Comparison of ENCODE assay signal across 25 mouse cellular contexts in the genomic region with DNA sequence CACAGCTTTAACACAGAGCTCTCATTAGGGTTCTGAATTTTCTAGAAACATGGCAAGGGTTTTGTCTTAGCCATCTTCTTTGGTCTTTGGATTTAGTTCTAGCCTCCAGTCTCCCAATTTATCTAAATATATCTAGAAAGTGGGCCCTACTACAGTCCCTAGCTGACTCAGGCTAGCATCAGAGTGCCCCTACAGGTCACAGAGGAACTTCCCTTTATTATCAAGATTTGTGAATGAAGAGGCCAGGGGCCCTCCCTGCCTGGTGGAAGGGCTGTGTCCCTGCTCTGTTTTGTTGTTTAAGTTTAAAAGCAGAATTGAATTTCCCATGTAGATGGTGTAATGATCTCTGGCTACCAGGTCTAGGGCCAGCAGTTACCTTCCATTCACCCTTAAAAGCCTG.
DNase-seq lines count a peak whose midpoint lies in the region; ATAC-seq and TF ChIP-seq lines count a peak whose summit lies in the region.
"Had no signal": no experiment of that assay in that cellular context is flagged by ENCODE, and none has a peak within 500 bp of the region (broad histone marks: within the 10 kb centered on the region; RNA-seq: fewer than 3 reads in every experiment).

No protein-coding gene starts in this region.

- no peak overlapping the region for H3K27ac ChIP-seq in liver, postnatal 0 days (ENCODE audit: low read depth)
- H3K27ac ChIP-seq in CH12.LX (ENCODE audit: insufficient read depth, low read depth), result no peak overlapping the region
- H3K27ac ChIP-seq: embryonic facial prominence, embryonic 15.5 days; heart, embryonic 10.5 days; hindbrain, embryonic 14.5 days; layer of hippocampus, adult 2 months; left cerebral cortex, adult 2 months; liver, embryonic 12.5 days; neural tube, embryonic 12.5 days had no signal

- peaks cover 3% of the 10 kb centered on the region for H3K4me1 ChIP-seq in liver, postnatal 0 days (ENCODE audit: insufficient read depth)
- H3K4me1 ChIP-seq in CH12.LX (ENCODE audit: control insufficient read depth in 1 of 2, insufficient read depth in 2 of 2), result peaks cover 4% of the 10 kb centered on the region in 2 experiments
- H3K4me1 ChIP-seq: embryonic facial prominence, embryonic 15.5 days; liver, embryonic 12.5 days; megakaryocyte, embryonic 14.5 days; neural tube, embryonic 12.5 days had no signal

- peak; percentile 40 for TF ChIP-seq RAD21 in CH12.LX (IDR thresholded peaks at IDR 0.05; ENCODE audit: low read depth, low read length)

- no peaks in the 10 kb centered on the region for H3K27me3 ChIP-seq in liver, postnatal 0 days (ENCODE audit: insufficient read depth, low read length)
- no peaks in the 10 kb centered on the region for H3K27me3 ChIP-seq in CH12.LX (replicated peaks)
- H3K27me3 ChIP-seq: embryonic facial prominence, embryonic 15.5 days; liver, embryonic 12.5 days; neural tube, embryonic 12.5 days had no signal

- no peak overlapping the region for H3K4me2 ChIP-seq in liver, postnatal 0 days (ENCODE audit: low read depth, low read length)
- H3K4me2 ChIP-seq in CH12.LX (ENCODE audit: insufficient read depth, low read depth, poor library complexity, severe bottlenecking), result no peak overlapping the region
- H3K4me2 ChIP-seq: embryonic facial prominence, embryonic 15.5 days; hindbrain, embryonic 14.5 days; liver, embryonic 12.5 days; neural tube, embryonic 12.5 days had no signal

- H3K79me2 ChIP-seq in CH12.LX (replicated peaks; ENCODE audit: control insufficient read depth, extremely low read depth, insufficient read depth, poor library complexity, severe bottlenecking), result no peaks in the 10 kb centered on the region

- no peak for ATAC-seq in liver, postnatal 0 days
- peak; percentile 75; the same call in 1 of the 2 replicates for ATAC-seq in megakaryocyte-erythroid progenitor cell, adult 5-6 weeks (replicated peaks; ENCODE audit: low FRiP score, low TSS enrichment, poor library complexity, severe bottlenecking)
- ATAC-seq in inflammation-experienced regulatory T-cells, adult 6 months, result no peak
- no peak for ATAC-seq in CD4-positive, CD25-positive, alpha-beta regulatory T cell, adult 4 months
- ATAC-seq: forebrain, embryonic 16.5 days; liver, embryonic 12.5 days had no signal

- dilution Hi-C loops in CH12.LX (cut with MboI; ENCODE audit: extremely low pct_ligation_motif_present, extremely low pct_unique_long_range_greater_than_20kb, low sequenced_read_pairs), result no loop called here

- H3K9ac ChIP-seq in liver, postnatal 0 days (replicated peaks), result no peak overlapping the region
- no peak overlapping the region for H3K9ac ChIP-seq in CH12.LX (ENCODE audit: insufficient read depth, low read depth)
- H3K9ac ChIP-seq: embryonic facial prominence, embryonic 15.5 days; hindbrain, embryonic 14.5 days; liver, embryonic 12.5 days; neural tube, embryonic 12.5 days had no signal

- in situ Hi-C loops in CH12.LX (cut with MboI; ENCODE audit: low pct_ligation_motif_present, low pct_unique_long_range_greater_than_20kb, low sequenced_read_pairs), result no loop called here

- DNase-seq in liver, postnatal 0 days, result no peak
- DNase-seq in liver, result no peak
- DNase-seq in CH12.LX (ENCODE audit: extremely low read depth), result peak; percentile 29
- peak; percentile 7 for DNase-seq in ZHBTc4 (ENCODE audit: low read depth, low spot score)
- DNase-seq: adrenal gland, adult 8-10 months; cerebellum, postnatal 14 days; embryo, embryonic 11 days; gastrocnemius, postnatal 25 days; heart, postnatal 14 days; kidney, adult 11 months; kidney, postnatal 10 days; left cerebral cortex, postnatal 4 days; right cerebral cortex, postnatal 4 days had no signal

- peak; percentile 28; the same call in 1 of the 2 replicates for TF ChIP-seq CTCF in liver, postnatal 0 days (IDR thresholded peaks at IDR 0.05; ENCODE audit: low read depth)
- peak in 1 of 2 experiments; percentile 46; a peak in 2 of 4 replicates for TF ChIP-seq CTCF in CH12.LX (conservative IDR thresholded peaks at IDR 0.05 in 1 of 2, IDR thresholded peaks at IDR 0.05 in 1 of 2; ENCODE audit: low read depth in 2 of 2, low read length in 2 of 2)

- no peak for TF ChIP-seq EP300 in liver, postnatal 0 days (IDR thresholded peaks at IDR 0.05; ENCODE audit: low read depth)
- no peak for TF ChIP-seq EP300 in CH12.LX (IDR thresholded peaks at IDR 0.05; ENCODE audit: low read length)

- H3K36me3 ChIP-seq in liver, postnatal 0 days (replicated peaks; ENCODE audit: insufficient read depth, low read length), result no peaks in the 10 kb centered on the region
- H3K36me3 ChIP-seq in CH12.LX (replicated peaks in 1 of 2; ENCODE audit: control insufficient read depth in 1 of 2, insufficient read depth in 1 of 2, low read length in 1 of 2), result no peaks in the 10 kb centered on the region
- H3K36me3 ChIP-seq: embryonic facial prominence, embryonic 15.5 days; heart, embryonic 10.5 days; liver, embryonic 12.5 days; neural tube, embryonic 12.5 days had no signal

- no peak for TF ChIP-seq POLR2A in CH12.LX (IDR thresholded peaks at IDR 0.05; ENCODE audit: low read depth, low read length)

- H3K4me3 ChIP-seq in liver, postnatal 0 days (ENCODE audit: low read depth, low read length), result no peak overlapping the region
- H3K4me3 ChIP-seq in CH12.LX (replicated peaks in 1 of 3; ENCODE audit: low read depth in 2 of 3, low read length in 2 of 3, poor library complexity in 1 of 3), result no peak overlapping the region
- H3K4me3 ChIP-seq: embryonic facial prominence, embryonic 15.5 days; heart, embryonic 10.5 days; layer of hippocampus, adult 2 months; left cerebral cortex, adult 2 months; liver, embryonic 12.5 days; megakaryocyte, embryonic 14.5 days; neural tube, embryonic 12.5 days had no signal

- H3K9me3 ChIP-seq in liver, postnatal 0 days (ENCODE audit: low read length), result no peaks in the 10 kb centered on the region
- no peaks in the 10 kb centered on the region for H3K9me3 ChIP-seq in CH12.LX (replicated peaks; ENCODE audit: low read length)
- H3K9me3 ChIP-seq: embryonic facial prominence, embryonic 15.5 days; heart, embryonic 10.5 days; liver, embryonic 12.5 days; megakaryocyte, embryonic 14.5 days; neural tube, embryonic 12.5 days had no signal

TF ChIP-seq in CH12.LX, 34 proteins besides CTCF, POLR2A, EP300 and RAD21:
- TF ChIP-seq SMC3 (IDR thresholded peaks at IDR 0.05; ENCODE audit: low read depth, low read length) (peak; percentile 19; the same call in 1 of the 2 replicates), USF2 (conservative IDR thresholded peaks at IDR 0.05; ENCODE audit: low read depth, low read length) (no peak), MAZ (IDR thresholded peaks at IDR 0.05; ENCODE audit: low read depth, low read length) (no peak), MYC (IDR thresholded peaks at IDR 0.05; ENCODE audit: low read depth, low read length) (no peak), E2F4 (IDR thresholded peaks at IDR 0.05; ENCODE audit: insufficient replicate concordance, low read depth, low read length) (no peak), MAX (IDR thresholded peaks at IDR 0.05; ENCODE audit: low read length) (no peak), CHD2 (IDR thresholded peaks at IDR 0.05; ENCODE audit: low read length) (no peak)

Comparison
In these comparisons a context has a peak if more than half of its experiments do, and no peak if none do; other contexts are left out.
1. DNase-seq: peak in CH12.LX (single experiment) and ZHBTc4 (single experiment); none in liver, postnatal 0 days (single experiment) and liver (single experiment).